Mouse (Mus musculus) frontal cortex, adult 2 months (tissue): Measurements from ENCODE around the gene Pcnx. TPM values are rescaled to one million over a fixed set of nuclear protein-coding genes. Genes with fewer than 3 reads are reported as not detected.

Source experiments
- DNase-seq, 2 experiments: peaks; one replicate each; pipeline ENCODE4 v3.0.0; 2022; ENCODE audit warnings: low spot score in 1 of 2; ENCODE audit errors: extremely low spot score in 1 of 2
- polyA plus RNA-seq: library from polyadenylated mRNA; depleted of rRNA; stranded (reverse); fragments of >200 nt; gene quantifications from 2 replicates; pipeline ENCODE4 v1.2.3, GENCODE M21; 2012; rRNA removed

Gene Pcnx
- polyA plus RNA-seq, result 36.9 and 40.1 TPM in 2 replicates

GRCm38 (mm10) chr12:81859351-81860307, at the start of gene Pcnx:
TSS of gene Pcnx (plus strand) at chr12:81860023.
- DNase-seq, result peak in 1 of 2 experiments; percentile 86

DNA sequence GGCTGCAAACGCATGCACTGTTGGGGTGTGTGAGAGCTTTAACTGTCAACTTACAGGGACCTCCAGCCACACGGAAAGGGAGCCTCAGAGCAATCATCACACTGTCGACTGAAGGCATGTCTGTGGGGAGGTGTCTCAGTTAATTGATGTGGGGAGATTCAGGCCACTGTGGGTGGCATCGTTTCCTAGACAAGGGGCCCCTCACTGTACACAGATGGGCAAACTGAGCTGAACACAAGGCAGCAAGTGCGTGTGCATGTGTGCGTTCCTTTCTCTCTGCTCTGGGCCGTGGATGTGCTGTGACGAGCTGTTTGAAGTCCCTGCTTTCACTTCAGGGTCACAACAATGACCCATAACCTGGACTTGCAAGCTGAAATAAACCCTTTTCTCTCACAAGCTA, 49.4 kb upstream of the Pcnx start:
- no peak for DNase-seq

GRCm38 (mm10) chr12:81814742-81815141, 45.1 kb upstream of the Pcnx start:
- DNase-seq, result no peak

- DNase-seq, result no peak
Observed at GRCm38 (mm10) chr12:81816330-81817125, 43.3 kb upstream of the Pcnx start.

GRCm38 (mm10) chr12:81817126-81817505, 42.7 kb upstream of the Pcnx start:
- DNase-seq, result no peak

DNA sequence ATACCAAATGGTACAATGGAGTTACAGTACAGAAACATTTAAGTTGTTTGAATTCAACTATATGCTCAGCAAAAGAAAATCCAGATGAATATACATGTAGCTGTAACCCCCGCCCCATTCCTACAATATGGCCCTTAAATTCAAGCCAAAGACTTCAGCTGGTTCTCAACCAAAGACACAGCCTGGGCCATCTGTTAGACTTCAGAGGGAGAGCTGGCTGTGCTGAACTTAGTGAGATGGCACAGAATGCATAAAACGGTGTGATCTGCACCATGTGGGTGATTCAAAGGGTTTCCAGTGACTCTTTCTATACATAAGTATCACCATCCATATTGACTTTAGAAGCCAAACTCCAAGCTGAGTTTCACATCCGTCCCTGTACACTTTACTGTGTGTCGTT, 39.1 kb upstream of the Pcnx start:
- DNase-seq, result peak; percentile 35 to 64

DNA sequence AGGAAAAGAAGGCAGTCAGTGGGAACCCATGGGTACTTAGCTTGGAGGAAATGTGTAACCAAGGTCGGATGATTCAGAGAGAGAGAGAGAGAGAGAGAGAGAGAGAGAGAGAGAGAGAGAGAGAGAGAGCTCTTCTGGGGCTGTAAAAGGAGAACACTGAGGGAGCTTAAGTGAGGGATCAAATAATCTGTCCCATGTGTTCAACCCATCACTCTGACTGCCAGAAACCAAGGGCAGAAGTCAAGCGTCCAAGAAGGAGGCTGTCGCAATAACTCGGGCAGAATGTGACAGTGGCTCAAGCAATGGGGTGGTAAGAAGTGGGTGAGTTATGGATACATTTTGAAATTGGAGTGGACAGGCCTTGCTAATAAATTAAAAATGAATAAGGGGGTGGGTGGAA, 37.6 kb upstream of the Pcnx start:
- DNase-seq, result no peak

DNA sequence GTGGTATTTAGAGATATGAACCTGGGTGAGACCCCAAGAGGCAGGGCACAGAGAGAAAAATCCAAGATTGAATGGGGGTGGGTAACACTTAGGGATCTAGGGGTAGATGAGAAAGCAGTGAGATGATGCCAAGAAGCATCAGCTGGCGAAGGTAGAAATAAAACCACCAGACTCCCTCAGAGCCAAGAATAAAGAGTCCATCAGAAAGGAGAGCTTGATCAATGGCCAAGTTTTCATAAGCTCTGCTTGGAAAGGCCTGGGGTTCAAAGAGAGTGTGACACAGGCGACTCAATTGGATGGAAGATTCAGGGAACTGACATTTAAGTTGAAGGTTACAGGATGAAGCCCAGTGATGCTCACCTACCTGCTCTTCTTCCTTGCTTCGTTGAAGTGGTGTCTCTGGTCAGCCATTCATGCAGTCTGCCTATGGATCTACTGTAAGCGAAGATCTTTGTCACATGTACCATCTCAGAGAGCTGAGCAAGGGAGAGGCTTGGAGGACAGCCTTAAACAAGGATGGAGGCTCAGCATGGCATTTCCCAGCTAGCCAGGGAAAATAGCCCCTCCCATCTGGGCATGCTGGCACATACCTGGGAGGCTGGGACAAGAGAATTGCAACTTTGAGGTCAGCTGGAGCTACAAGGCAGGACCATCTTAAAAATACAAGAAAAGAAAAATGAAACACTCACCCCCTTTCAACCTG, 36.9 kb upstream of the Pcnx start:
- no peak for DNase-seq

- no peak for DNase-seq
Observed at GRCm38 (mm10) chr12:81828355-81828754, 31.5 kb upstream of the Pcnx start.

- DNase-seq, result no peak
Observed at GRCm38 (mm10) chr12:81832039-81832738, 27.6 kb upstream of the Pcnx start.

DNA sequence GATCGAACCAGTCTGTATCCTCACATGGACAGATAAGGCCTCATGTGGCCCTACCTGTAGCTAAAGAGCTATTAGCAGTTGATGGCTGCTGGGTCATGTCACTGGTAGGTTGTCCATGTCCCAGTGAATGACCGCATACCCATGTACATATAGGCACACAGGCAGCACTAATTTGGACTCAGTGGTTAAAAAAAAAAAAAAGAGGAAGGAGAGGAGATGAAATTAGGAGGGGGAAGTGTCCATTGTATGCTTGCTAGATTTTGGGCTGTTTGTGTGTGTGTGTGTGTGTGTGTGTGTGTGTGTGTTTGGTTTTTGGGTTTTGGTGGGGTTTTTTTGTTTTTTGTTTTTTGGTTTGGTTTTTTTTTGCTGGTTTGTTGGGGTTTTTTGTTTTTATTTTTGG, 26.7 kb upstream of the Pcnx start:
- no peak for DNase-seq

DNA sequence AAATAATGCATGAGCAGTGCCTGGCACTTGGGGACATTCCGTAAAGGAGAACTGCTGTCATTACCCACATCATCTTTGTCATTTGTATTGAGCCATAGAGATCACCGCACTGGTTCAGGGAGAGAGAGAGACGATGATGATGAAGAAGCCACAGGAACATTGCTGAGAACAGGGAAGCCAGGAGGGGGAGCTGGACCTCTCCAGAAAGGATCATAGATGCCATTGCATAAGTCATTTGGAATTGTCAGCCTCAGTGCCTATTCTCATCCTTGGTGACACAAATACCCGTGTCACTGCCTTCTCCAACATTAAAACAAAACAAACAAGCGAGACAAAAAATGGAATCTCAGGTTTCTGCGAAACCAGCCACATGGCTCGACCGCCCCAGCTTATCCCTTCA, 23.7 kb upstream of the Pcnx start:
- DNase-seq, result no peak

DNA sequence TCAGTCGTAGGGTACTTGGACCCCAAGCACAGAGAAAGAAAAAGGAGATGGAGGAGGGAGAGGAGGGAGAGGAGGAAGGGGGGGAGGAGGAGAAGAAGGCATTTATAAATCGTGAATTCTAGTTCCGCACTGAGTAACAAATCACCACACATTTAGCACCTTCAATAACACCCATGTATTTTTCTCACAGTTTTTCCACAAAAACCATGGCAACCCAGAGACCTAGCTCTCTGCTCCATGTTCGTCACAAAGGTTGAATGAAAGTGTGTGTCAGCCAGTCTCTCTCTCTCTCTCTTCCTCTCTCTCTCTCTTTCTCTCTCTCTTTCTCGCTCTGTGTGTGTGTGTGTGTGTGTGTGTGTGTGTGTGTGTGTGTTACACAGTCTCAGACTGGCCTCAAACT, 22.4 kb upstream of the Pcnx start:
- peak in 1 of 2 experiments; percentile 49 for DNase-seq

GRCm38 (mm10) chr12:81839663-81840062, 20.2 kb upstream of the Pcnx start:
- DNase-seq, result no peak

- no peak for DNase-seq
Observed at GRCm38 (mm10) chr12:81841046-81841445, 18.8 kb upstream of the Pcnx start.

DNA sequence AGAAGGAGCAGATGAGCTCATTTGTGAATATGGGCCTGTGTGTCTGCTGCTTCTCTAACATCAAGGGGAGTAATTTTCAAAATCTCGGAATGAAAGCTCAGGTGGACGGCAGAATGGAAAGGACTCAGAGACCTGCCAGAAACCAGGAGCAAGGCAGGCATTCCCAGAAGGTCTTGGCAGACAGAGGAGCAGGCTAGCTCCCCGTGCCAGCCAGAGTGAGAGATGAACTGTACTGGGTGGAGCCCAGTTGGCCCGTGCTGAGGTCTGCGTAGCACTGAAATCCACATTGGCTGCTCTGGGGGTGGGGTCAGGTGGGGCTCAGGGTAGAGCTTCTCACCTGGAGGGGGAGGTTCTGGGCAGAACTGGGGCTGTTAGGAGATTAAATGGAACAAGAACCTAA, 16.3 kb upstream of the Pcnx start:
- DNase-seq, result no peak

DNA sequence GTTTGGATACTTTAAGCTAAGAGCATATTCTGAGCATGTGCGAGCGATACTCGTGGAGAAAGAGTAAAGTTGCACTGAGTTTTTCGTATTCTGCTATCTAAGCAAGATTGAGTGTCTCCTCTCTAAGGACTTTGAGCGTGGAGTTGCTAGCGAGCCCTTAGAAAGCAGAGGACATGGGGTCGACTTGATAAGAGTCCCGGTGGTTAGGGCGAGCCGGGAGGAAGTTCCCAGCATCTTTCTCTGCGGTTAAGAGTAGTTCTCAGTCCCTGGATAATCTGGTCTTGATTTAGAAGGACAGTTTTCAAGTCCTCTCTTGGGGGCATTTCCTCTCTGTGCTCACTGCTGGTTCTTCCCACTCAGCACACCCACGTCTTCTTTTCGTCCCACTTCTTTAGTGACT, 15.3 kb upstream of the Pcnx start:
- no peak for DNase-seq

DNA sequence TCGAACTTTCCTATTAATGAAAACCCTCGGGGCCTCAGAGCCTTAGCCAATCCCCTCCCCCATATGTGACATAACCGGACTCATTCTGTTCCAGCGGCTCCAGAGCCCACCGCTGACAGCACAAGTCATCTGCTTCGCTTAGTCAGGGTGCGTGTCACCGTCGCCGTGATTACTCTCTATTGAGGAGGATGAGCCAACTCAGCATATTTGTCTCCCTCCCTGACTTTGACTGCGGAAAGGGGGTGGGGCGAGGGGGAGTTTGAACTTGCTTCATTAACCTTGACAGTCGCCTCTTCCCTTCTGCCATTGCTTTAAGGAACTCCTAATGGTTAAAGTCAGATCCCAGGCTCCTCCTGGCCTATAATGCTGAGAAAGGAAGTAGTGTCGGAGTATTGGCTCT, 14.8 kb upstream of the Pcnx start:
- DNase-seq, result no peak

DNA sequence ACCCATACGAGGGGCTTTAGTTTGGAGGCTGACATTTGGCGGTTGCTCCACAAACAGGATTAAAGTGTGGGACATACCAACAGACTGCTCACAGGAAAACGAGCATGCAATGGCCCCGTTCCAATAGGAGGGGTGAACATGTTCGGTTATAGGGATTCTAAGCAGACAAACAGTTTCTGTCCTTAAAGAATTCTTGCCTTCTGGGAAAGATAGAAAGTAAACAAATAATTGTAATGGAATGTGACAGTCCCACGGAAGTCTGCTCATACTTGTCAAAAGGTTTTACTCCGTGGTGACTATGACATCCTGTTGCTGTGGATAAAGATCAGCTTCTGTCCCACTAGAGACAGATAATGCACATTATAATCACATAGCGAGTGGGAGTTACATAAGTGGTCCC, 10.2 kb upstream of the Pcnx start:
- DNase-seq, result no peak

- no peak for DNase-seq
Observed at GRCm38 (mm10) chr12:81852551-81852950, 7.3 kb upstream of the Pcnx start.
